Mouse (Mus musculus) midbrain, postnatal 0 days (tissue): ENCODE measurements around the gene Tnfsf13. TPM values are rescaled to one million over a fixed set of nuclear protein-coding genes. Genes with fewer than 3 reads are reported as not detected.

ENCODE experiments used
- ATAC-seq: fragments of 200-750 bp; cut with Nextera tagmentation; 2 replicates; pipeline ENCODE4 v1.8.0; 2017; ENCODE audit warnings: moderate number of reproducible peaks, mild to moderate bottlenecking, moderate TSS enrichment, moderate library complexity; ENCODE audit not compliant: low FRiP score
- DNase-seq: peaks from one replicate; pipeline ENCODE4 v3.0.0-alpha.2; 2015; ENCODE audit warnings: low spot score
- H3K27ac ChIP-seq: fragments of 300-500 bp; sonication (generic); 2 replicates; pipeline ENCODE4 v1.5.1; 2014; ENCODE audit warnings: low read depth, mild to moderate bottlenecking, low read length, mixed read lengths
- H3K27me3 ChIP-seq: fragments of 300-500 bp; sonication (generic); 2 replicates; pipeline ENCODE4 v1.6.1; 2014; ENCODE audit warnings: low read length, control low read depth, mixed read lengths; ENCODE audit not compliant: insufficient read depth
- H3K36me3 ChIP-seq: fragments of 300-500 bp; sonication (generic); 2 replicates; pipeline ENCODE4 v1.6.1; 2014; ENCODE audit warnings: low read length, control low read depth, mixed read lengths; ENCODE audit not compliant: insufficient read depth
- H3K4me1 ChIP-seq: fragments of 300-500 bp; sonication (generic); 2 replicates; pipeline ENCODE4 v1.6.1; 2014; ENCODE audit warnings: mild to moderate bottlenecking, control low read depth, antibody characterized with exemption, low read length, mixed read lengths; ENCODE audit not compliant: insufficient read depth
- H3K4me2 ChIP-seq: fragments of 300-500 bp; sonication (generic); 2 replicates; pipeline ENCODE4 v1.6.1; 2014; ENCODE audit warnings: low read depth, mild to moderate bottlenecking, low read length, mixed read lengths; ENCODE audit not compliant: poor library complexity, severe bottlenecking
- H3K4me3 ChIP-seq: fragments of 300-500 bp; sonication (generic); 2 replicates; pipeline ENCODE4 v1.5.1; 2014; ENCODE audit warnings: low read depth, mild to moderate bottlenecking, low read length, moderate library complexity
- H3K9ac ChIP-seq: fragments of 300-500 bp; sonication (generic); replicated peaks from 2 replicates; pipeline ENCODE4 v1.6.1; 2014; ENCODE audit warnings: mild to moderate bottlenecking, low read length, moderate library complexity, mixed read lengths; ENCODE audit not compliant: poor library complexity, severe bottlenecking
- H3K9me3 ChIP-seq: fragments of 300-500 bp; sonication (generic); 2 replicates; pipeline ENCODE4 v1.6.1; 2016; ENCODE audit warnings: low read length, control low read depth
- CTCF ChIP-seq: IDR thresholded peaks from 2 replicates; pipeline ENCODE4 v1.5.1; 2016; ENCODE audit warnings: antibody characterized with exemption, mild to moderate bottlenecking
- WGBS: fragments of 180-500 bp; shearing (Covaris S2); extraction: QIAGEN DNeasy Blood & Tissue Kit; methylation state at CpG from one replicate; pipeline ENCODE4 v1.1.7; 2014; 5-methylcytosine and 5-hydroxymethylcytosine counted together
- polyA plus RNA-seq: library from polyadenylated mRNA; unstranded; fragments of >200 nt; fragmentation: Nextera tagmentation; extraction: Ambion mirVana; gene quantifications from 2 replicates; pipeline ENCODE4 v1.2.1, GENCODE M21; 2015
- total RNA-seq: library from RNA; depleted of rRNA; stranded (reverse); fragments of >200 nt; gene quantifications from 2 replicates; pipeline ENCODE4 v1.2.3, GENCODE M21; 2014

The Tnfsf13 gene
- total and polyA plus RNA-seq, 2 experiments from 2014 or later: 0.27 to 1.1 TPM

GRCm38 (mm10) chr11:69680136-69680855 lies 5.3 kb downstream of the Tnfsf13 start:
- peak overlapping the region; percentile 75 for H3K4me3 ChIP-seq
- ATAC-seq (no peak), DNase-seq (no peak)
- TF ChIP-seq CTCF: no peak
- H3K9me3 ChIP-seq: no peaks in the 10 kb centered on the region
- H3K27me3 ChIP-seq: no peaks in the 10 kb centered on the region
- peak overlapping the region; percentile 86; the same call in 1 of the 2 replicates for H3K9ac ChIP-seq
- peak overlapping the region; percentile 91 for H3K4me2 ChIP-seq
- peaks cover 21% of the 10 kb centered on the region for H3K36me3 ChIP-seq
- no peak overlapping the region for H3K27ac ChIP-seq
- 91% methylated on average over 30 of the region's 30 CpGs for WGBS
- peaks cover 11% of the 10 kb centered on the region for H3K4me1 ChIP-seq

GRCm38 (mm10) chr11:69679144-69679543 lies 6.4 kb downstream of the Tnfsf13 start:
- no peaks in the 10 kb centered on the region for H3K27me3 ChIP-seq
- ATAC-seq (no peak), DNase-seq (no peak)
- no peak for TF ChIP-seq CTCF
- 96% methylated on average over 2 of the region's 2 CpGs for WGBS
- H3K9ac ChIP-seq: 0 out of 2 replicates have a peak overlapping the region, but pooled peaks have one; percentile 29
- H3K4me1 ChIP-seq: peaks cover 11% of the 10 kb centered on the region
- no peak overlapping the region for H3K4me2 ChIP-seq
- no peaks in the 10 kb centered on the region for H3K9me3 ChIP-seq
- no peak overlapping the region for H3K27ac ChIP-seq
- peaks cover 28% of the 10 kb centered on the region for H3K36me3 ChIP-seq
- no peak overlapping the region for H3K4me3 ChIP-seq

- Histone ChIP-seq H3K9me3 (no peaks in the 10 kb centered on the region), H3K27me3 (no peaks in the 10 kb centered on the region), H3K4me2 (peak within 1 kb of the TSS; percentile 83), H3K9ac (peak within 1 kb of the TSS; percentile 100), H3K36me3 (peaks cover 44% of the 10 kb centered on the region), H3K4me1 (0 out of 2 replicates have a peak, but pooled peaks cover 6% of the 10 kb centered on the region), H3K4me3 (peak within 1 kb of the TSS; percentile 98), H3K27ac (peak within 1 kb of the TSS; percentile 99)
- DNase-seq: peak; percentile 100
- peak; percentile 35; the same call in 1 of the 2 replicates for TF ChIP-seq CTCF
- WGBS: under 1% methylated on average over 36 of the region's 36 CpGs
- peak; percentile 94 for ATAC-seq
These were observed 13.3 kb downstream of the Tnfsf13 start, which contains the start of gene Eif4a1 for GRCm38 (mm10) chr11:69672211-69672706. Gene Eif4a1 (minus strand): TSS chr11:69672423.

GRCm38 (mm10) chr11:69671726-69672124 lies 13.9 kb downstream of the Tnfsf13 start:
- DNase-seq (no peak), ATAC-seq (peak; percentile 20; the same call in 1 of the 2 replicates)
- WGBS: under 1% methylated on average over 43 of the region's 43 CpGs
- Histone ChIP-seq H3K9ac (peak overlapping the region; percentile 100), H3K4me3 (peak overlapping the region; percentile 98), H3K27me3 (no peaks in the 10 kb centered on the region), H3K4me1 (0 out of 2 replicates have a peak, but pooled peaks cover 6% of the 10 kb centered on the region), H3K27ac (peak overlapping the region; percentile 99), H3K36me3 (peaks cover 41% of the 10 kb centered on the region), H3K9me3 (no peaks in the 10 kb centered on the region), H3K4me2 (peak overlapping the region; percentile 83)
- no peak for TF ChIP-seq CTCF

- TF ChIP-seq CTCF: no peak
- peak overlapping the region; percentile 98 for H3K4me3 ChIP-seq
- H3K9me3 ChIP-seq: no peaks in the 10 kb centered on the region
- 2% methylated on average over 52 of the region's 61 CpGs for WGBS
- peaks cover 41% of the 10 kb centered on the region for H3K36me3 ChIP-seq
- peak overlapping the region; percentile 83 for H3K4me2 ChIP-seq
- H3K27me3 ChIP-seq: no peaks in the 10 kb centered on the region
- 0 out of 2 replicates have a peak, but pooled peaks cover 6% of the 10 kb centered on the region for H3K4me1 ChIP-seq
- ATAC-seq (peak; percentile 87), DNase-seq (peak; percentile 99)
- peak overlapping the region; percentile 99 for H3K27ac ChIP-seq
- H3K9ac ChIP-seq: peak overlapping the region; percentile 100
These were observed 14.5 kb downstream of the Tnfsf13 start for GRCm38 (mm10) chr11:69670786-69671725.
